Comparison of ENCODE assay signal across 21 mouse cellular contexts in the genomic region with DNA sequence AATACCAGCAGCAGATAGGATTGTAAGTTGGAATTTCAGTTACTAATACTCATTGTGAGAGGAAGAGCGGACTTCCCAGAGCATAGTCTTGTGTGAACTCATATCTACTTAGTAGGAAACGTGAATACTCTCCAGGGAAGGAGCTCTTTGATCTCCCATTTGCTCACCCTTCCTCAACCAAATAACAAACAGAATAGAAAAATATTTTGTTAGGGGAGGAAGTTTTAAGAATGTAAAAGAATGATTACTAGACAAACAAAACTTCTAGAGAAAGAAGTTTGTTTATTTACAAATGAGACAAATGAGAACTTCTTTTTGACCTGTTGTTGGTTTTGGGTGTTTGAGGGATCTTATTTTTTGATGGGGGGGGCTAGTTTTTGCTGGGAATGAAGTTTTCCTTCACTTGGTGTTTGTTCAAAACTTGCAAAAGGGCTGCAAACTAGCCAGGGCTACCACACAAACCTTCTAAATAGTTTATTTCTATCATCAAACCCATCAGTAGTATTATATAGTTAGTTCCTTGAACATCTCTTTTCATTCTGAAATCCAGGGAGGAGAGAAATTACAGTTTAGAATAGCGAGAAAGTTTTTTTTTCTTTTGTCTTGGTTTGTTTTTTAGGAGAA. TPM values are rescaled to one million over a fixed set of nuclear protein-coding genes. Genes with fewer than 3 reads are reported as not detected.
DNase-seq lines count a peak whose midpoint lies in the region; ATAC-seq and TF ChIP-seq lines count a peak whose summit lies in the region.
"Had no signal": no experiment of that assay in that cellular context is flagged by ENCODE, and none has a peak within 500 bp of the region (broad histone marks: within the 10 kb centered on the region; RNA-seq: fewer than 3 reads in every experiment).

No protein-coding gene starts in this region.

- no peak for ATAC-seq in embryonic facial prominence, embryonic 11.5 days (replicated peaks; ENCODE audit: insufficient number of reproducible peaks, low FRiP score, low TSS enrichment, low read depth)
- ATAC-seq in kidney, embryonic 16.5 days (ENCODE audit: low FRiP score, low TSS enrichment): no peak
- ATAC-seq in midbrain, embryonic 13.5 days: no peak
- ATAC-seq: activated CD4-positive, CD25-positive, alpha-beta regulatory T cell, adult 4 months; CD4-positive, CD25-positive, alpha-beta regulatory T cell, adult 4 months; liver, embryonic 12.5 days had no signal

- no peak overlapping the region for H3K9ac ChIP-seq in embryonic facial prominence, embryonic 11.5 days (replicated peaks; ENCODE audit: low read length)
- peak overlapping the region; percentile 73 for H3K9ac ChIP-seq in kidney, embryonic 16.5 days (replicated peaks; ENCODE audit: low read length)
- no peak overlapping the region for H3K9ac ChIP-seq in midbrain, embryonic 13.5 days (replicated peaks)
- H3K9ac ChIP-seq: hindbrain, embryonic 13.5 days; liver, embryonic 12.5 days had no signal

- H3K4me3 ChIP-seq in embryonic facial prominence, embryonic 11.5 days (ENCODE audit: low read depth, low read length): no peak overlapping the region
- no peak overlapping the region for H3K4me3 ChIP-seq in embryonic facial prominence, embryonic 10.5 days
- H3K4me3 ChIP-seq in kidney, embryonic 16.5 days (ENCODE audit: low read length): peak overlapping the region; percentile 58
- H3K4me3 ChIP-seq in midbrain, embryonic 13.5 days (replicated peaks): peak overlapping the region; percentile 50
- H3K4me3 ChIP-seq: hindbrain, embryonic 13.5 days; left cerebral cortex, adult 2 months; liver, embryonic 12.5 days had no signal

- H3K36me3 ChIP-seq in embryonic facial prominence, embryonic 11.5 days (replicated peaks; ENCODE audit: control insufficient read depth, insufficient read depth, low read depth, low read length): no peaks in the 10 kb centered on the region
- H3K36me3 ChIP-seq in embryonic facial prominence, embryonic 10.5 days (replicated peaks): no peaks in the 10 kb centered on the region
- no peaks in the 10 kb centered on the region for H3K36me3 ChIP-seq in kidney, embryonic 16.5 days (ENCODE audit: insufficient read depth, low read length)
- H3K36me3 ChIP-seq in midbrain, embryonic 13.5 days: no peaks in the 10 kb centered on the region
- H3K36me3 ChIP-seq: hindbrain, embryonic 13.5 days; liver, embryonic 12.5 days had no signal

- H3K27ac ChIP-seq in embryonic facial prominence, embryonic 11.5 days (replicated peaks; ENCODE audit: low read depth, low read length): no peak overlapping the region
- no peak overlapping the region for H3K27ac ChIP-seq in embryonic facial prominence, embryonic 10.5 days (replicated peaks)
- H3K27ac ChIP-seq in kidney, embryonic 16.5 days (ENCODE audit: low read length): 0 out of 2 replicates have a peak overlapping the region, but pooled peaks have one; percentile 31
- H3K27ac ChIP-seq in midbrain, embryonic 13.5 days: no peak overlapping the region
- H3K27ac ChIP-seq: hindbrain, embryonic 13.5 days; left cerebral cortex, adult 2 months; liver, embryonic 12.5 days; macrophage had no signal

- WGBS in embryonic facial prominence, embryonic 11.5 days: 4% methylated on average over 3 of the region's 3 CpGs
- 4% methylated on average over 3 of the region's 3 CpGs for WGBS in embryonic facial prominence, embryonic 10.5 days
- WGBS in kidney, embryonic 16.5 days: 7% methylated on average over 3 of the region's 3 CpGs
- 2% methylated on average over 3 of the region's 3 CpGs for WGBS in midbrain, embryonic 13.5 days

- DNase-seq in embryonic facial prominence, embryonic 11.5 days (ENCODE audit: low spot score): peak; percentile 24
- DNase-seq in embryonic facial prominence, embryonic 10.5 days (ENCODE audit: low spot score): no peak
- DNase-seq in kidney, postnatal 25 days: no peak
- peak; percentile 58 for DNase-seq in brain, embryonic 14.5 days (ENCODE audit: low read depth)
- no peak for DNase-seq in ovary, postnatal 36 days (ENCODE audit: low spot score)
- no peak for DNase-seq in lung, postnatal 36 days
- DNase-seq: adrenal gland, postnatal 25 days; cerebellum, adult 11-12 months; layer of hippocampus, adult 9-11 months; lung, adult 2 months; right cerebral cortex, adult 18-20 months; thymus, postnatal 25 days had no signal

- H3K4me2 ChIP-seq in embryonic facial prominence, embryonic 11.5 days (ENCODE audit: low read depth, low read length): no peak overlapping the region
- H3K4me2 ChIP-seq in kidney, embryonic 16.5 days (replicated peaks; ENCODE audit: low read depth, low read length): peak overlapping the region; percentile 63
- H3K4me2 ChIP-seq in midbrain, embryonic 13.5 days (replicated peaks): no peak overlapping the region
- H3K4me2 ChIP-seq: heart, embryonic 11.5 days; hindbrain, embryonic 13.5 days; liver, embryonic 12.5 days had no signal

- no peak for TF ChIP-seq CTCF in brain, embryonic 14.5 days (IDR thresholded peaks at IDR 0.05; ENCODE audit: borderline replicate concordance, extremely low read depth, insufficient read depth, insufficient read length)

- no peak for TF ChIP-seq POLR2A in brain, embryonic 14.5 days (IDR thresholded peaks at IDR 0.05; ENCODE audit: borderline replicate concordance, extremely low read depth, insufficient read depth, insufficient read length, poor library complexity, severe bottlenecking)

- H3K9me3 ChIP-seq in embryonic facial prominence, embryonic 11.5 days (replicated peaks; ENCODE audit: control insufficient read depth, low read length): no peaks in the 10 kb centered on the region
- no peaks in the 10 kb centered on the region for H3K9me3 ChIP-seq in embryonic facial prominence, embryonic 10.5 days
- H3K9me3 ChIP-seq in kidney, embryonic 16.5 days (ENCODE audit: low read length): no peaks in the 10 kb centered on the region
- no peaks in the 10 kb centered on the region for H3K9me3 ChIP-seq in midbrain, embryonic 13.5 days
- H3K9me3 ChIP-seq: hindbrain, embryonic 13.5 days; liver, embryonic 12.5 days had no signal

- H3K27me3 ChIP-seq in embryonic facial prominence, embryonic 11.5 days (ENCODE audit: control insufficient read depth, insufficient read depth, low read length): peaks cover 41% of the 10 kb centered on the region
- H3K27me3 ChIP-seq in embryonic facial prominence, embryonic 10.5 days (replicated peaks; ENCODE audit: low read depth, poor library complexity, severe bottlenecking): peaks cover 100% of the 10 kb centered on the region
- H3K27me3 ChIP-seq in kidney, embryonic 16.5 days (ENCODE audit: insufficient read depth, low read length): peaks cover 70% of the 10 kb centered on the region
- H3K27me3 ChIP-seq in midbrain, embryonic 13.5 days: peaks cover 93% of the 10 kb centered on the region

- peaks cover 2% of the 10 kb centered on the region; the same call in 1 of the 2 replicates for H3K4me1 ChIP-seq in embryonic facial prominence, embryonic 11.5 days (ENCODE audit: control insufficient read depth, insufficient read depth, low read length)
- peaks cover 33% of the 10 kb centered on the region for H3K4me1 ChIP-seq in embryonic facial prominence, embryonic 10.5 days
- H3K4me1 ChIP-seq in kidney, embryonic 16.5 days (ENCODE audit: insufficient read depth, low read length): peaks cover 11% of the 10 kb centered on the region; the same call in 1 of the 2 replicates
- peaks cover 36% of the 10 kb centered on the region for H3K4me1 ChIP-seq in midbrain, embryonic 13.5 days (replicated peaks)

RNA-seq across cellular contexts. Expression of a gene that starts 2.3 kb away (rescaled TPM):
- 0.67 and 1.8 TPM in 2 replicates for polyA plus RNA-seq in embryonic facial prominence, embryonic 11.5 days (2014; fragmentation: Nextera tagmentation; extraction: Ambion mirVana)
- polyA plus RNA-seq in embryonic facial prominence, embryonic 10.5 days (2016; fragmentation: Nextera tagmentation; extraction: Ambion mirVana): 0.47 and 0.81 TPM in 2 replicates
- polyA plus RNA-seq in kidney, embryonic 16.5 days (2015; fragmentation: Nextera tagmentation; extraction: Ambion mirVana): 10.1 and 10.6 TPM in 2 replicates
- 2.3 and 2.5 TPM in 2 replicates for polyA plus RNA-seq in brain, embryonic 14.5 days (2012; rRNA removed)
- 3.6 and 6.0 TPM in 2 replicates for polyA plus RNA-seq in midbrain, embryonic 13.5 days (2015; fragmentation: Nextera tagmentation; extraction: Ambion mirVana)
- polyA plus RNA-seq: CD4-positive, CD25-positive, alpha-beta regulatory T cell, adult 4 months; liver, embryonic 12.5 days; macrophage had no signal

Comparison
In these comparisons a context has a peak if more than half of its experiments do, and no peak if none do; other contexts are left out.
1. DNase-seq: peak in embryonic facial prominence, embryonic 11.5 days (single experiment) and brain, embryonic 14.5 days (single experiment); none in embryonic facial prominence, embryonic 10.5 days (single experiment), kidney, postnatal 25 days (0 of 2), ovary, postnatal 36 days (single experiment) and lung, postnatal 36 days (single experiment).
2. H3K4me3 ChIP-seq: peak in kidney, embryonic 16.5 days (single experiment) and midbrain, embryonic 13.5 days (single experiment); none in embryonic facial prominence, embryonic 11.5 days (single experiment) and embryonic facial prominence, embryonic 10.5 days (single experiment).